Mouse (Mus musculus) neural tube, embryonic 14.5 days (tissue): ENCODE measurements around the gene Gas2l3. TPM values are rescaled to one million over a fixed set of nuclear protein-coding genes. Genes with fewer than 3 reads are reported as not detected.

ENCODE experiments used
- polyA plus RNA-seq: library from polyadenylated mRNA; unstranded; fragments of >200 nt; fragmentation: Nextera tagmentation; extraction: Ambion mirVana; gene quantifications from 2 replicates; pipeline ENCODE4 v1.2.1, GENCODE M21; 2014

Gene Gas2l3
- polyA plus RNA-seq, 1 experiment from 2014 or later = 2.8 TPM

Other genes starting within 250 kb of the Gas2l3 start
- gene Ano4, start 99.2 kb downstream of the Gas2l3 start, polyA plus RNA-seq = 15.4 and 17.1 TPM in 2 replicates
- not detected in 2 replicates for gene Nr1h4, start 89.6 kb upstream of the Gas2l3 start, polyA plus RNA-seq
- 0.13 and 0.37 TPM in 2 replicates for gene Slc17a8, start 177.3 kb upstream of the Gas2l3 start, polyA plus RNA-seq
- 15.4 and 16.3 TPM in 2 replicates for gene Scyl2, start 242.3 kb upstream of the Gas2l3 start, polyA plus RNA-seq